Mouse (Mus musculus): Measurements from ENCODE around the gene Tfpi. TPM values are rescaled to one million over a fixed set of nuclear protein-coding genes. Genes with fewer than 3 reads are reported as not detected.

Gene Tfpi
- polyA plus RNA-seq, 1 experiment from 2014 or later, result 35.7 TPM

- DNase-seq (ENCODE audit: low spot score) (peak; percentile 76), ATAC-seq (no peak)
- Histone ChIP-seq H3K4me1 (ENCODE audit: insufficient read depth, low read depth, low read length) (no peaks in the 10 kb centered on the region), H3K36me3 (ENCODE audit: insufficient read depth, low read length) (no peaks in the 10 kb centered on the region), H3K27me3 (replicated peaks; ENCODE audit: insufficient read depth, low read length) (no peaks in the 10 kb centered on the region), H3K9me3 (ENCODE audit: low read length) (no peaks in the 10 kb centered on the region), H3K9ac (replicated peaks; ENCODE audit: low read depth) (no peak overlapping the region), H3K4me2 (replicated peaks; ENCODE audit: low read depth, low read length) (no peak overlapping the region), H3K27ac (ENCODE audit: low read length) (no peak overlapping the region), H3K4me3 (ENCODE audit: low read depth, low read length) (no peak overlapping the region)
- TF ChIP-seq EP300 (IDR thresholded peaks at IDR 0.05), result no peak
- TF ChIP-seq CTCF (IDR thresholded peaks at IDR 0.05), result peak; percentile 74
- WGBS, result 16% methylated on average over 5 of the region's 5 CpGs
Observed at GRCm38 (mm10) chr2:84454051-84454450, 22.5 kb downstream of the Tfpi start.

GRCm38 (mm10) chr2:84445499-84445898 is 31.1 kb downstream of the Tfpi start:
- H3K27me3 ChIP-seq (replicated peaks; ENCODE audit: insufficient read depth, low read length), result no peaks in the 10 kb centered on the region
- 59% methylated on average over 1 of the region's 1 CpGs for WGBS
- H3K36me3 ChIP-seq (ENCODE audit: insufficient read depth, low read length), result no peaks in the 10 kb centered on the region
- DNase-seq (ENCODE audit: low spot score) (no peak), ATAC-seq (no peak)
- H3K4me2 ChIP-seq (replicated peaks; ENCODE audit: low read depth, low read length), result no peak overlapping the region
- H3K27ac ChIP-seq (ENCODE audit: low read length), result no peak overlapping the region
- H3K4me1 ChIP-seq (ENCODE audit: insufficient read depth, low read depth, low read length), result no peaks in the 10 kb centered on the region; the same call in 1 of the 2 replicates
- H3K9ac ChIP-seq (replicated peaks; ENCODE audit: low read depth), result no peak overlapping the region
- no peaks in the 10 kb centered on the region for H3K9me3 ChIP-seq (ENCODE audit: low read length)
- H3K4me3 ChIP-seq (ENCODE audit: low read depth, low read length), result no peak overlapping the region
- TF ChIP-seq CTCF (IDR thresholded peaks at IDR 0.05), result no peak
- TF ChIP-seq EP300 (IDR thresholded peaks at IDR 0.05), result 0 out of 2 replicates have a peak, but pooled peaks have one; percentile 10

GRCm38 (mm10) chr2:84441940-84442339 is 34.6 kb downstream of the Tfpi start:
- 47% methylated on average over 5 of the region's 5 CpGs for WGBS
- ATAC-seq (no peak), DNase-seq (ENCODE audit: low spot score) (no peak)
- Histone ChIP-seq H3K36me3 (ENCODE audit: insufficient read depth, low read length) (no peaks in the 10 kb centered on the region), H3K4me2 (replicated peaks; ENCODE audit: low read depth, low read length) (no peak overlapping the region), H3K27ac (ENCODE audit: low read length) (no peak overlapping the region), H3K4me1 (ENCODE audit: insufficient read depth, low read depth, low read length) (no peaks in the 10 kb centered on the region; the same call in 1 of the 2 replicates), H3K9ac (replicated peaks; ENCODE audit: low read depth) (no peak overlapping the region), H3K4me3 (ENCODE audit: low read depth, low read length) (no peak overlapping the region), H3K9me3 (ENCODE audit: low read length) (no peaks in the 10 kb centered on the region), H3K27me3 (replicated peaks; ENCODE audit: insufficient read depth, low read length) (no peaks in the 10 kb centered on the region)
- no peak for TF ChIP-seq EP300 (IDR thresholded peaks at IDR 0.05)
- no peak for TF ChIP-seq CTCF (IDR thresholded peaks at IDR 0.05)

- Histone ChIP-seq H3K4me1 (ENCODE audit: insufficient read depth, low read depth, low read length) (no peaks in the 10 kb centered on the region), H3K36me3 (ENCODE audit: insufficient read depth, low read length) (no peaks in the 10 kb centered on the region), H3K9me3 (ENCODE audit: low read length) (no peaks in the 10 kb centered on the region), H3K4me3 (ENCODE audit: low read depth, low read length) (no peak overlapping the region), H3K9ac (replicated peaks; ENCODE audit: low read depth) (no peak overlapping the region), H3K27ac (ENCODE audit: low read length) (no peak overlapping the region), H3K4me2 (replicated peaks; ENCODE audit: low read depth, low read length) (no peak overlapping the region), H3K27me3 (replicated peaks; ENCODE audit: insufficient read depth, low read length) (no peaks in the 10 kb centered on the region)
- TF ChIP-seq CTCF (IDR thresholded peaks at IDR 0.05), result peak; percentile 77
- no peak for TF ChIP-seq EP300 (IDR thresholded peaks at IDR 0.05)
- ATAC-seq (no peak), DNase-seq (ENCODE audit: low spot score) (peak; percentile 82)
- WGBS, result 41% methylated on average over 11 of the region's 11 CpGs
Observed at GRCm38 (mm10) chr2:84429724-84430123, 46.9 kb downstream of the Tfpi start.

- H3K9ac ChIP-seq (replicated peaks; ENCODE audit: low read depth), result no peak overlapping the region
- H3K36me3 ChIP-seq (ENCODE audit: insufficient read depth, low read length), result no peaks in the 10 kb centered on the region
- DNase-seq (ENCODE audit: low spot score) (no peak), ATAC-seq (no peak)
- H3K27ac ChIP-seq (ENCODE audit: low read length), result no peak overlapping the region
- WGBS, result 35% methylated on average over 3 of the region's 3 CpGs
- H3K4me1 ChIP-seq (ENCODE audit: insufficient read depth, low read depth, low read length), result no peaks in the 10 kb centered on the region
- no peak overlapping the region for H3K4me3 ChIP-seq (ENCODE audit: low read depth, low read length)
- H3K9me3 ChIP-seq (ENCODE audit: low read length), result no peaks in the 10 kb centered on the region
- 0 out of 2 replicates have a peak, but pooled peaks have one; percentile 7 for TF ChIP-seq CTCF (IDR thresholded peaks at IDR 0.05)
- TF ChIP-seq EP300 (IDR thresholded peaks at IDR 0.05), result no peak
- H3K4me2 ChIP-seq (replicated peaks; ENCODE audit: low read depth, low read length), result no peak overlapping the region
- no peaks in the 10 kb centered on the region for H3K27me3 ChIP-seq (replicated peaks; ENCODE audit: insufficient read depth, low read length)
Observed at GRCm38 (mm10) chr2:84428836-84429235, 47.7 kb downstream of the Tfpi start.

- Histone ChIP-seq H3K4me1 (ENCODE audit: insufficient read depth, low read depth, low read length) (no peaks in the 10 kb centered on the region), H3K4me3 (ENCODE audit: low read depth, low read length) (no peak overlapping the region), H3K9ac (replicated peaks; ENCODE audit: low read depth) (no peak overlapping the region), H3K27me3 (replicated peaks; ENCODE audit: insufficient read depth, low read length) (no peaks in the 10 kb centered on the region), H3K9me3 (ENCODE audit: low read length) (no peaks in the 10 kb centered on the region), H3K4me2 (replicated peaks; ENCODE audit: low read depth, low read length) (no peak overlapping the region), H3K27ac (ENCODE audit: low read length) (no peak overlapping the region), H3K36me3 (ENCODE audit: insufficient read depth, low read length) (no peaks in the 10 kb centered on the region)
- WGBS, result 62% methylated on average over 4 of the region's 4 CpGs
- no peak for DNase-seq (ENCODE audit: low spot score)
- no peak for ATAC-seq
- TF ChIP-seq EP300 (IDR thresholded peaks at IDR 0.05), result no peak
- TF ChIP-seq CTCF (IDR thresholded peaks at IDR 0.05), result no peak
Observed at GRCm38 (mm10) chr2:84426531-84426930, 50.0 kb downstream of the Tfpi start.

GRCm38 (mm10) chr2:84425138-84425537 is 51.4 kb downstream of the Tfpi start, which contains the start of gene Calcrl:
Gene Calcrl, minus strand, starts transcription at chr2:84425411.
- H3K27me3 ChIP-seq (replicated peaks; ENCODE audit: insufficient read depth, low read length), result no peaks in the 10 kb centered on the region
- H3K27ac ChIP-seq (ENCODE audit: low read length), result peak within 1 kb of the TSS; percentile 80
- H3K9ac ChIP-seq (replicated peaks; ENCODE audit: low read depth), result peak within 1 kb of the TSS; percentile 27; the same call in 1 of the 2 replicates
- H3K4me3 ChIP-seq (ENCODE audit: low read depth, low read length), result peak within 1 kb of the TSS; percentile 45
- ATAC-seq, result peak; percentile 95
- H3K36me3 ChIP-seq (ENCODE audit: insufficient read depth, low read length), result no peaks in the 10 kb centered on the region
- H3K4me2 ChIP-seq (replicated peaks; ENCODE audit: low read depth, low read length), result peak within 1 kb of the TSS; percentile 52
- peak; percentile 93 for DNase-seq (ENCODE audit: low spot score)
- H3K9me3 ChIP-seq (ENCODE audit: low read length), result no peaks in the 10 kb centered on the region
- 0% methylated on average over 10 of the region's 10 CpGs for WGBS
- no peaks in the 10 kb centered on the region for H3K4me1 ChIP-seq (ENCODE audit: insufficient read depth, low read depth, low read length)
- TF ChIP-seq EP300 (IDR thresholded peaks at IDR 0.05) (no peak; the same call in 1 of the 2 replicates), CTCF (IDR thresholded peaks at IDR 0.05) (0 out of 2 replicates have a peak, but pooled peaks have one; percentile 5)

Measured in lung, postnatal 0 days (tissue).